ENCODE assay signal across 8 mouse cellular contexts in genomic region chr10:69008679-69009078, GRCm38 (mm10).
DNase-seq lines count a peak whose midpoint lies in the region; ATAC-seq lines count a peak whose summit lies in the region.

No protein-coding gene starts in this region.

- ATAC-seq in frontal cortex, adult (ENCODE audit: low TSS enrichment), result peak; percentile 31; the same call in 1 of the 2 replicates

- DNase-seq in ES-CJ7 (ENCODE audit: low read depth, low spot score), result peak; percentile 48
- DNase-seq in R1 (ENCODE audit: low read depth, low spot score), result peak; percentile 66
- peak; percentile 36 for DNase-seq in brain, adult 2 months (ENCODE audit: low read depth, low spot score)
- peak; percentile 4 for DNase-seq in layer of hippocampus, adult 11-12 months (ENCODE audit: low spot score)
- peak; percentile 11 for DNase-seq in layer of hippocampus, adult 9-11 months
- DNase-seq in telencephalon, adult 2 months (ENCODE audit: low read depth, low spot score), result peak; percentile 4
- DNase-seq in testis, postnatal 14 days (ENCODE audit: low spot score), result peak; percentile 6

Comparison
In these comparisons a context has a peak if more than half of its experiments do, and no peak if none do; other contexts are left out.
1. Peak in every context shown above with its lines: DNase-seq and ATAC-seq.
2. DNase-seq: peak in every context shown above with its lines; median percentile 66 in R1; 48 in ES-CJ7; 36 in brain, adult 2 months; 11 in layer of hippocampus, adult 9-11 months; 6 in testis, postnatal 14 days; 4 in layer of hippocampus, adult 11-12 months; 4 in telencephalon, adult 2 months.